Mouse (Mus musculus) retina, postnatal 1 day (tissue): ENCODE measurements around the gene Slc29a2.
A peak's percentile ranks its signal among the peaks of the same experiment; 100 is the strongest.

Source experiments
- DNase-seq: peaks from one replicate; pipeline ENCODE4 v3.0.0-alpha.2; 2012

Gene Slc29a2

DNA sequence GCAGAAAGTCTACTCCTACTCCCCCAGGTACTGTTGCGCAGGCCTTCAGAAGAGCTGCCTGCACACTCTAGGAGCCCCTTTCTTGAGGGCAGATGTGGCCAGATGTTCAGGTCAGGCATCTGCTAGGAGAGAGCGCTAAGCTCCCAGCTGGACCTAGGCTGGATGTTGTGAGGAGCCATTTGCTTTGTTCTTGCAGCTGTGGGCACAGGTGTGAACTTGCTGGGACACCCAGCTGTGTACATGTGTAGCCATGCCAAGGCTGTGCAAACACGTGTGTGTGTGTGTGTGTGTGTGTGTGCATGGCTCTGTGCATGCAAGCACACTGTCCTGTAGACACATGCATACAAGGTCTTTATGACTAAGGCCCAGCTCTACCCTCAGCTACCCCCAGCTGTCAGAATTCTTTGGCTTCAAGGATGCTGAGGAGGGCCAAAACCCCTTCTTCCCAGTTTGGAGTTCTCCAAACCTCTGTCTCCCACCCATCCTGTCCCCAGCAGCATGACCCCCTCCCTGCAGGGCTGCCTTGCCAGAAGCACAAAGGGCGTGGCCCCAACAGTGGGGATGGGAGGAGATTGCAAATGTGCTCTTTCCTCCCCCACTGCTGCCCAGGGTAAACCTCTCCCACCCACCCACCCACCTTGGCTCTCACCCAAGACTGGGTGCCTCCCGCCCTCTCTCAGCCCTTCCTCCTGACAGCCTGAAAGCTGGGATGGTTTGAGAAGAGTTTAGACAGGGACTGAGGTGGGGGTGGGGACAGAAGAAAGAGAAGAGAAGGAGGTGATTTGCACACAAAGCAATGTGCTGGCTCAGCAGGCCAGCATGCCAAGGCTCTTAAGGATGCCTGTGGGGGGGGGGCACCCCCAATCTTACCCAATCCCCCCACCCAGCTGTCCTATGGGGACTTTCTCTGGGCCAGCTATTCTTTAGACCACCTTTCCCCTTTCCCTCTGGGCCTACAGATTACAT is 37.0 kb downstream of the Slc29a2 start:
- no peak for DNase-seq

DNA sequence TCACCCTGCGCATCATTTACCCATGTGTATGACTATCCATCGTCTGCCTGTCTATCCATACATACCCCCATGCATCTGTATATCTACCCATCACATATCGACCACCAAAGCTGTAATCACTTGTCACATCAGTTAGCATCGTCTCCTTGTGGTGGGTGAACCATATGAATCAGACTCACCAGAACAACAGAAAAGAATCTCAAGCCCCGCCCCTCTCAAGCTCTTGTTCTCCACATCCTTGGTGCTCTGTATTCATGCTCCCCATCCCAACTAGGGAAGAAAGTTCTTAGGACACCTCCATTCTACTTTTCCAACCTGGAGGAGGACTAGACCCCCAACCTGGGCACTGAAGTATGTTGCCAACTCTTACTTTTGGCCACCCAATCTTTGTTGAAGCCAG is 38.4 kb downstream of the Slc29a2 start:
- no peak for DNase-seq

DNA sequence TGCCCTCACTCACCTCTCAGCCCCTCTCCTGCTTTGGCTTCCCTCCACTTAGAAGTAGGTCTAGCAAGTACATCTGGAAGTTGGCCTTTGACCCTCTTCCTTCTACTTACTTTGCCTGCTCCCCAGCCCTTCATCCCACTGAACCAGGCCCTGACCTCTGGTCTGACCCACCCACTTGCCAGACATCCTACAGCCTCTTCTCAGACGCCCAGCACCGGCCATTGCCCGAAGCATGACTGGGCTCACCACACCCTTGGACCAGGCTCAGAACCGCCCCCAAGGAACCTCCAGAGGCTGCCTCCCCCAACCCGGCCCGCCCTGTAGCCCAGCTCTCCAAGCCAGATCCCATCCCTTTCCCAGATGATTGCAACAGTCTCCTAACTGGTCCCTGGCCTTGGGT is 38.8 kb downstream of the Slc29a2 start:
- DNase-seq: no peak

DNA sequence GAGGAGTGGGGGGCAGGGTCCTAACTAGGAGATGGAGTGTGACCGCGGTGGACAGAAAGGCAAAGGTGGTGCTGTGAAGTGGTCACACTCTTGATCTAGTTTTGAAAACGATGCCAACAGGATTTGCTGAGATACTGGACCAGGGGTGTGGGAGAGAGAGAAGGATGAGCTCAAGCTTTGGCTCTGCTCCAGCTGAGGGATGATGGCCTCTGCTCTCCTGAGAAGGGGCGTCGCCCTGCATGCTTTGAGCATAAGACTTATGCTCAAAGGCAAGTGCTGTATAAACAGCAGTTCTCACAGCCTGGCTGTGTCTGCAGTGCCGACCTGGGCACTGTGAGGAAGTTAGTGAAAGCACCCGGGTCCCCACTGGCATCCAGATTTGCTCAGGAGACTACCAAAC is 41.4 kb downstream of the Slc29a2 start:
- DNase-seq: peak; percentile 39

DNA sequence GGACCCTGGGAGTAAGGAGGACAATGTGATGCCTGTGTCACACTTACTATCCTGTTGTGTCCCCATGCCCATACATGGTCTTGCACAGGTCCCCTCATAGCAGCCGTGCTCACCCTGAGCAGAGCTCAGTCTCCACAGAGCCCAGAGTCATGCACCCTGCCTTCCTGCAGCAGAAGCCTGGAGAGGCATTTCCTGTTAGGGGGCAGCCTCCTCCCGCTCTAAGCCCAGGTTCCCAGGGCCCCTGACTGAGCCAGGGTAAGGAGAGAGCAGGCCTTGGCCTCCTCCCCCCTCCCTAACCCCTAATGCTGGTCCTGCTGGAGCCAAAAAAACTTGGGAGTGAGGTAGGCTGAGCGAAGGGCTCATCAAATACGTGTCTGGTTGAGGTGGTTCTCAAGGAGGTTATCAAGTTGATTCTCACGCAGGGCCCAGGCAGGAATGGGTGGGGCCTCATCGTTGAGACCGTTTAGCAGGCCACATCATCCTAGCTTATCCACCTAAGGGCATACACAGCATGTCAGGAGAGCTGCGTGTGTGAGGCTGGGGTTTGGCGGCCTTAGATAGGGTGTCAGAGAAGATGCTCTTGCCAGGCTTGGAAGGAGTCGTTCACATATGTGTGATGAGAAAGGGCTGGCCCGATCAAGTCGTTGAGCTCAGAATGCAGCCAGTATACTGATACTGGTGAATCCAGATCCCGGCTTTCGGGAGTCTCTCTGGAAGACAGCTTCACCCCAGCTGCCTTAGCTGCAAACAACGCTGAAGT is 43.6 kb downstream of the Slc29a2 start:
- DNase-seq: no peak

DNA sequence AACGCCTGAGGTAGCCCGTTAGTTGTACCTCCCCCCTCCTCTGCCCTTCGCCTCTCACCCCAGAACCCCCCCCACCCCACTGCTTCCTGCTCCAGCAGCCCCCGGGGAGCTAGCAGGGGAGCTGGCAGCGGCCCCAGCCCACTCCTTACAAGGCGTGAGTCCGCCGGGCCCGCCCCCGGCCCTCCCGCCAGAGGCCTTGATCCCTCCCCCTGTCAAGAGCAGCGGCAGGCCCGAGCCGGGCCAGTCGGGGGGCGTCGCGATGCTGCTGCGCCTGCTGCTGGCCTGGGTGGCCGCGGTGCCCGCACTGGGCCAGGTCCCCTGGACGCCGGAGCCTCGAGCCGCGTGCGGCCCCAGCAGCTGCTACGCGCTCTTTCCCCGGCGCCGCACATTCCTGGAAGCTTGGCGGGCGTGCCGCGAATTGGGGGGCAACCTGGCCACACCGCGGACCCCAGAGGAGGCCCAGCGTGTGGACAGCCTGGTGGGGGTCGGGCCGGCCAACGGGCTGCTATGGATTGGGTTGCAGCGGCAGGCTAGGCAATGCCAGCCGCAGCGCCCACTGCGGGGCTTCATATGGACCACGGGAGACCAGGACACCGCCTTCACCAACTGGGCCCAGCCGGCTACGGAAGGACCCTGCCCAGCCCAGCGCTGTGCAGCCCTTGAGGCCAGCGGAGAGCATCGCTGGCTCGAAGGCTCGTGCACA is 44.4 kb downstream of the Slc29a2 start, which contains the start of gene Cd248:
TSS of gene Cd248 (plus strand) at position 212 of the 703 bp plus-strand sequence.
- peak; percentile 82 for DNase-seq

DNA sequence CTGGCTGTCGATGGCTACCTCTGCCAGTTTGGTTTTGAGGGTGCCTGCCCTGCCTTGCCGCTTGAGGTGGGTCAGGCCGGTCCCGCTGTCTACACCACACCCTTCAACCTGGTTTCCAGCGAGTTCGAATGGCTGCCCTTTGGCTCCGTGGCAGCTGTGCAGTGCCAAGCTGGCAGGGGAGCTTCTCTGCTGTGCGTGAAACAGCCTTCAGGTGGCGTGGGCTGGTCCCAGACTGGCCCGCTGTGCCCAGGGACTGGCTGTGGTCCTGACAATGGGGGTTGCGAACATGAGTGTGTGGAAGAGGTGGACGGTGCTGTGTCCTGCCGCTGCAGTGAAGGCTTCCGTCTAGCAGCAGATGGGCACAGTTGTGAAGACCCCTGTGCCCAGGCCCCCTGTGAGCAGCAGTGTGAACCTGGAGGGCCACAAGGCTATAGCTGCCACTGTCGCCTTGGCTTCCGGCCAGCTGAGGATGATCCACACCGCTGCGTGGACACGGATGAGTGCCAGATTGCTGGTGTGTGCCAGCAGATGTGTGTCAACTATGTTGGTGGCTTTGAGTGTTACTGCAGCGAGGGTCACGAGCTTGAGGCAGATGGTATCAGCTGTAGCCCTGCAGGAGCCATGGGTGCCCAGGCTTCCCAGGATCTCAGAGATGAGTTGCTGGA is 45.0 kb downstream of the Slc29a2 start:
- DNase-seq: peak; percentile 81

DNA sequence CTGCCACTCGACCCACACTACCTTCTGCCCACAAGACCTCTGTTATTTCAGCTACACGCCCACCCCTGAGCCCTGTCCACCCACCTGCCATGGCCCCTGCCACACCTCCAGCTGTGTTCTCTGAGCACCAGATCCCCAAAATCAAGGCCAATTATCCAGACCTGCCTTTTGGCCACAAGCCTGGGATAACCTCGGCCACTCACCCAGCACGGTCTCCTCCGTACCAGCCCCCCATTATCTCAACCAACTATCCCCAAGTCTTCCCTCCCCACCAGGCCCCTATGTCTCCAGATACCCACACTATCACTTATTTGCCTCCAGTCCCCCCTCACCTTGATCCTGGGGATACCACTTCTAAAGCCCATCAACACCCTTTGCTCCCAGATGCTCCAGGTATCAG is 45.8 kb downstream of the Slc29a2 start:
- no peak for DNase-seq

DNA sequence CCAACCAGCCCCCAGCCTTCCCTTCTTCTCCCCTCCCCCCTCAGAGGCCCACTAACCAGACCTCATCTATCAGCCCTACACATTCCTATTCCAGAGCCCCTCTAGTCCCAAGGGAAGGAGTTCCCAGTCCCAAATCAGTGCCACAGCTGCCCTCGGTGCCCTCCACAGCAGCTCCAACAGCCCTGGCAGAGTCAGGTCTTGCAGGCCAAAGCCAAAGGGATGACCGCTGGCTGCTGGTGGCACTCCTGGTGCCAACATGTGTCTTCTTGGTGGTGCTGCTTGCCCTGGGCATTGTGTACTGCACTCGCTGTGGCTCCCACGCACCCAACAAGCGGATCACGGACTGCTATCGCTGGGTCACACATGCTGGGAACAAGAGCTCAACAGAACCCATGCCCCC is 46.3 kb downstream of the Slc29a2 start:
- no peak for DNase-seq

DNA sequence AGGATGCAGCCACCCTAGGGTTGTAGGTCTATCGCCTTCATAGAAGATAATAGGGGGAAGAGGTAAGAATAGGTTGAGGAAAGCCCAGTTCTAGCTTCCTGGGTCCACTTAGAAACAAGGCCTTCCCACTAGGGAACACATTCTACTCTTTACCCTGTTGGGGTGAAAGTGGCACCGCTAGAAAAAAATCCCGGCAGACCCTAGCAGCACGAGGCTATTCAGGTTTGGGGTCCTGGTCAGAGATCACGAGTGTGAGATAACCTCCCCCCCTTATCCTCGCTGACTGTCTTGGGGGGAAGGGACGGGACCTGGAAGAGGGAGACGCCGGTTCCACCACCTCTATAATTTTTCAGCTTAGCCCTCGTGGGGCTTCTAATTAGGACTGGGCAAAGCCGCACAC is 47.4 kb downstream of the Slc29a2 start:
- no peak for DNase-seq

DNA sequence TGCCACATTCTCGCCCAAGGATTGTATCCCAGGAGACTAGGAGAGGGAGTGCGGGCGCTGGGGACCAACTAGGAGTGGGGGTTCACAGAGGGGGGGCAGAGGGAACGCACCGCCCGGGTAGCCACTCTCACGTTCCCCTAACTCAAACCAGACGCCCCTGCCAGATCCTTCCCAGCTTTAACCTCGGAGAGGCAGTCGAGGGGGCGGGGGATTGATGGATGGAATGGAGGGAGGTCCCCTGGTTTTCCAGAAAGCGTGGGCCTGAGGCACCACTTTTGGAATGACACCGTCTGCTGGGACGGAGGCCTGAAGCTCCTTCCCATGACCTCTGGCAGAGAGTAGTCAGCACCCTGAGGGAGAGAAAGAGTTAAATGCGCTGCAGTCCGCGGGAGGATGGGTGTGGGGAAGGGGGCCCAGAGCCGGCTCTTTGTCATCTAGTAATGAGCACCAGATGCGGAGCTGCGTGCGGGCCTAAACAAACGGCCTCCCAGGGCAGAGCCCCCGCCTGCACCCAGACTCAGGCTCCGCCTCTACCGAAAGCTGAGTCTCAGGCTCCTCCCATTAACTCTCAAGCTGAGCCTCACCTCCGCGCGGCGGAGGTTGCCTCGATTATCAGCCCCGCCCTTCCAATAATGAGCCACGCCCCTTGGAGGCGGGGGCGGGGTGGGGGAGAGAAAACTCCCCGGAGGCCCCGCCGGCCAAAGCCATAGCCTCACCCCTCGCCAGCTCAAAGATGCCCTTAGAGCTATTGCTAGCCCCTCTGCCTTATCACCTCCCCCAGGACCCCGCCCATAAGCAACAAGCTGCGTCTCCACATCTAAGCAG is 48.1 kb downstream of the Slc29a2 start:
- DNase-seq: peak; percentile 87

DNA sequence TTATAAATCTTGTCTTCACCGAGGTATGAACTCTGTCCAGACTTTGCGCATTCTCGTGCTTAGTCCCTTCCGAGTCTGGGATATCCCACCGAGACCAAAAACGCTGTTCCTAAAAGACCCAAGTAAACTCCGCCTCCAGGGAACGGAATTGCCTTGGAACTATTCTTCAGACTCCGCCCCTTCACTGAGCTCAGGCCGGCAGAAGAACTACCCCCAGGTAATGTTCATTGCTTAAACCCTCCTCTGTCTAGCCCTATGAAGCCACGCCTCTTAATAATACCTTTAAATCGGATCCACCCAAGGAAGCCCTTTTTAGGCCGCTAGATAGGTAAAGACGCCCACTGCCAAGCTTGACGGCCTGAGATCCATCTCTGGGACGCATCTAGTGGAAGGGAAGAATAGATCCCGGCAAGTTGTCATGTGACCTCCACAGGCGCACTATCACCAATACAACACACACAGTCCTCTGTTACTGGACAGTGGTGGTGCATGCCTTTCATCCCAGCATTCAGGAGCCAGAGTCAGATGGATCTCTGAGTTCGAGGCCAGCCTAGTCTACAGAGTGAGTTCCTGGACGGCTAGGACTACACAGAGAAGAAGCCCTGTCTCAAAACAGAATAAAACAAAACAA is 48.8 kb downstream of the Slc29a2 start:
- DNase-seq: peak; percentile 44

DNA sequence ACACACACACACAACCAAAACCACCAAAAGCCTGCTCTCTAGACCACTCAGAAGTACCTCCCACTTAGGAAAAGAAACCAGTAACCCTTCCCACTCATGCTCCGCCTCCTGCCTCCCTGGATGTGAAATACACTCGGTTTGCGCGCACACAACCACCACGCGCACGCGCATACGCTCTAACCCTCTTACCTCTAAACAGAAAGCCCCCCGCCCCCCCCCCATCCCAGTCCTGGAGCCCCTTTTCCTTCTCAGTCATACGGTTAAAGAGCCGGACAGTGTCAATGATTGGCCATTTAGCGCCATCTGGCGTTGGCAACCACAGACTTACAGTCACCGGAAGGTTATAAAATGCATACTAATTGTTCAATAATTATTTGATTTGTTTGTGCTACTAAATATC is 49.4 kb downstream of the Slc29a2 start:
- peak; percentile 84 for DNase-seq

DNA sequence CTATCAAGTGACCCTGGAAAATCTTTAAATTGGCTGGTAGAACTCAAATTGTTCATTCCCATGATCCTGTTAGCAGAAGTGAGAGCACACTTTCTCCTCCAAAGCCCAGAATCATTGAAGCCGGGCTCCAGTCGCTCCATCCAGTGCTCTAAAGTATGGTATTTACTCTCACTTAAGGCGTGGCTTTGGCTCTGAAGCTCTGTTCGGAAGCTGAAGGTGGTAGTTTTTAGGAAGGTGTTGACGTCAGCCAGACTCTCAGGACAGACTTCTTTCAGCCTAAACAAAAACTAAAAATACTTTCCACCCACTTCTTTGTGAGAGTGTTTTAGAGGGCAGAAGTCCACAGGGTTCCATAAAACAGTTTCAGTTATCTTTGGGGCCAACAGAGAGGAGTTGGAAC is 49.9 kb downstream of the Slc29a2 start:
- DNase-seq: no peak

DNA sequence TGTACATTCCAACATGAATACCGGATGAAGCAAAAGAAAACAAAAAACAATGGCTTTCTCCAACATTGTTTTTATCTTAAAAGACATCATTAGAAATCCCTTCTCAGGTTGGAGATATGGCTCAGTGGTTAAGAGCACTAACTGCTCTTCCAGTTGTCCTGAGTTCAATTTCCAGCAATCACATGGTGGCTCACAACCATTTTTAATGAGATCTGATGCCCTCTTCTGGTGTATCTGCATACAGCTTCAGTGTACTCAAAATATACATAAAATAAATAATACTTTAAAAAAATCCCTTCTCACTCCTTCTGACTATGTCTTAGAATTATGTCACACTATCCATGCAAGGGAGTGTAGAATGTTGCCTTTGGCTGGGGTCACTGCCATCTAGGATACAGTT is 55.6 kb downstream of the Slc29a2 start:
- DNase-seq: no peak
